Mouse (Mus musculus) hindbrain, embryonic 12.5 days (tissue): ENCODE data around the gene Cnn2. TPM values are rescaled to one million over a fixed set of nuclear protein-coding genes. Genes with fewer than 3 reads are reported as not detected.
A peak's percentile ranks its signal among the peaks of the same experiment; 100 is the strongest.

Experiments
- ATAC-seq: fragments of 200-750 bp; cut with Nextera tagmentation; 2 replicates; pipeline ENCODE4 v1.8.0; 2017; ENCODE audit warnings: moderate TSS enrichment; ENCODE audit not compliant: low FRiP score
- H3K27ac ChIP-seq: fragments of 300-500 bp; sonication (generic); 2 replicates; pipeline ENCODE4 v1.5.1; 2016; ENCODE audit warnings: mild to moderate bottlenecking
- H3K27me3 ChIP-seq: fragments of 300-500 bp; sonication (generic); 2 replicates; pipeline ENCODE4 v1.6.1; 2016; ENCODE audit warnings: mild to moderate bottlenecking
- H3K36me3 ChIP-seq: fragments of 300-500 bp; sonication (generic); 2 replicates; pipeline ENCODE4 v1.6.1; 2016; ENCODE audit warnings: mild to moderate bottlenecking
- H3K4me1 ChIP-seq: fragments of 300-500 bp; sonication (generic); 2 replicates; pipeline ENCODE4 v1.6.1; 2016
- H3K4me2 ChIP-seq: fragments of 300-500 bp; sonication (generic); replicated peaks from 2 replicates; pipeline ENCODE4 v1.6.1; 2016; ENCODE audit warnings: mild to moderate bottlenecking
- H3K4me3 ChIP-seq: fragments of 300-500 bp; sonication (generic); 2 replicates; pipeline ENCODE4 v1.5.1; 2016; ENCODE audit warnings: mild to moderate bottlenecking
- H3K9ac ChIP-seq: fragments of 300-500 bp; sonication (generic); 2 replicates; pipeline ENCODE4 v1.6.1; 2016; ENCODE audit warnings: mild to moderate bottlenecking, moderate library complexity
- H3K9me3 ChIP-seq: fragments of 300-500 bp; sonication (generic); replicated peaks from 2 replicates; pipeline ENCODE4 v1.6.1; 2016; ENCODE audit warnings: mild to moderate bottlenecking
- WGBS: fragments of 180-500 bp; shearing (Covaris S2); methylation state at CpG from one replicate; pipeline ENCODE4 v1.1.7; 2016; 5-methylcytosine and 5-hydroxymethylcytosine counted together
- polyA plus RNA-seq: library from polyadenylated mRNA; unstranded; fragments of >200 nt; fragmentation: Nextera tagmentation; extraction: Ambion mirVana; gene quantifications from 2 replicates; pipeline ENCODE4 v1.2.1, GENCODE M21; 2016

Gene Cnn2
- polyA plus RNA-seq = 178 and 204 TPM in 2 replicates

DNA sequence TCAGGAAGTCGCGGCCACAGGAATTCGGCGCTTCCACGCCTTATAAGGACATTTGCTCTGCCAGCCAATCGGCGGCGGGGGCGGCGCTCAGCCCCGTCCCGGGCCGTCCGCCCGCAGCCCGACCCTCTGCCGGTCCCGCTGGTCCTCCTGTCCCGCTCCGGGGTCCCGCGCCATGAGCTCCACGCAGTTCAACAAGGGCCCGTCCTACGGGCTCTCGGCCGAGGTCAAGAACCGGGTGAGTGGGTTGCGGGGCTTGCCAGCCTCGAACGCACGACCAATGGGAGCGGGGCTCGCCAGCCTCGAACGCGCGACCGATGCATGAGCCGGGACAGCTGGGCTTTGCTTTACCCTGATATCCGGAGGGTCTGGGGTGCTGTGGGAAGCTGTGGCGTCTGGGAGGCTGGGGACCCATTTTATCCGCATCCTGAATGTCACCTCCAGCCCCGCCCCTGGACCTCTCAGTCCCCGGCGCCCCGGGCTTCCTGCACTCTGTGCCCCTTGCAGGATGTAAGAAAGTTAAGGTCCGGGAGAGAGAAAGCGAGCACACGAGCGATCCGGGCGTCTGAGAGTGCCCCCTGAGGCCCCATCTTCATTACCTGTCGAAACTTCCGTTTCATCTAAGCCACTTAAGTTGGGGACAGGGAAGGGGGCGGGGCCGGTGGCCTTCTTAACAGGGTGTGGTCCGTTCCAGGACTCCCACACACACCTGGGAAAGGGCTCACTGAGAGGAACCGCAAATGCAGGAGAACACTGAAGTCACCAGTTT, at the start of gene Cnn2:
Gene Cnn2, plus strand, starts transcription at position 79 of the 766 bp plus-strand sequence.
- H3K27ac ChIP-seq = peak within 1 kb of the TSS; percentile 35

DNA sequence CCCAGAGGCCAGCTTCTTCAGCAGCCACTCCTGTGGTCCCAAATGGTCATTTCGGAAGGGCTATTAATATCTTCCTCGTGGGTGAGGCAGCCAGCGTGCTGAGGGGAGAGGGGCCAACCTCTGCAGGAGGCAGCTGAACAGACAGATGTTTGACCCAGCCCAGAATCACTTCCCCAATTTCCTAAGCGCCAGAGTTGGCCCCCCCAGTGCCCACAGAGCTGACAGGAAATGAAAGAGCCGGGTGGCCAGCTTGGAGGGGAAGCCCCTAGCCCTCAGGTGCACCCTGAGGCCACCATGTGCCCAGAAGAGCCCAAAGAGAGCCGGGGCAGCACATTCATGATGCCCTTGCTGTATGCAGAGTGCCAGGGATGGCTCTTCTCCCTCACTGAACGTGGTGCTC, 47.6 kb upstream of the Cnn2 start:
- Histone ChIP-seq H3K9ac (no peak overlapping the region), H3K4me1 (peaks cover 33% of the 10 kb centered on the region), H3K36me3 (peaks cover 20% of the 10 kb centered on the region), H3K27me3 (peaks cover 4% of the 10 kb centered on the region; the same call in 1 of the 2 replicates), H3K27ac (no peak overlapping the region), H3K4me3 (no peak overlapping the region), H3K9me3 (no peaks in the 10 kb centered on the region), H3K4me2 (no peak overlapping the region)
- ATAC-seq = no peak
- WGBS = 67% methylated on average over 7 of the region's 7 CpGs

More for the DNA sequence above, at the start of gene Cnn2:
- Histone ChIP-seq H3K4me3 (peak within 1 kb of the TSS; percentile 47), H3K27me3 (peaks cover 46% of the 10 kb centered on the region), H3K4me2 (peak within 1 kb of the TSS; percentile 56), H3K36me3 (no peaks in the 10 kb centered on the region), H3K9ac (peak within 1 kb of the TSS; percentile 60), H3K4me1 (peaks cover 22% of the 10 kb centered on the region), H3K9me3 (0 out of 2 replicates have a peak, but pooled peaks cover 3% of the 10 kb centered on the region)
- ATAC-seq = no peak
- WGBS = 1% methylated on average over 59 of the region's 59 CpGs

DNA sequence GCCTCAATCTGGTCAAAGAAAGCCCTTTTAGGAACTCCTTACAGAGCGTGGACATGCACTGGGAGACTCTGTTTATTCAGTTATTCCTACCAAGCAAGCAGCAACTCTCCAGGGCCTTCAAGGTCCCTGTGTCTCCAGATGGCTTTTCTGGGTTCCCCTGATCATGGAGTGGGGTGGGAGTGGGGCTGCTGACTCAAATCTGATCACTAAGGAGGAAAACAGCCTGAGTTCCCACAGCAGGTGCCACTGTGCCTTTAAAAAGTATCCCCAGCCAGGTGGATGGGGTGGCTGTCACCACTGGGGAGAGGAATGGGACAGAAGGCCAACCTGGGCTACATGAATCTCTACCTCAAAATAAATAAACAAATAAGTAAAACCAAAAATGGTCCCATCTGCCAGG, 45.4 kb upstream of the Cnn2 start:
- Histone ChIP-seq H3K9me3 (no peaks in the 10 kb centered on the region), H3K27ac (no peak overlapping the region), H3K4me1 (peaks cover 33% of the 10 kb centered on the region), H3K4me3 (no peak overlapping the region), H3K36me3 (peaks cover 17% of the 10 kb centered on the region; the same call in 1 of the 2 replicates), H3K27me3 (peaks cover 2% of the 10 kb centered on the region; the same call in 1 of the 2 replicates), H3K4me2 (no peak overlapping the region), H3K9ac (no peak overlapping the region)
- no peak for ATAC-seq
- 93% methylated on average over 1 of the region's 1 CpGs for WGBS

DNA sequence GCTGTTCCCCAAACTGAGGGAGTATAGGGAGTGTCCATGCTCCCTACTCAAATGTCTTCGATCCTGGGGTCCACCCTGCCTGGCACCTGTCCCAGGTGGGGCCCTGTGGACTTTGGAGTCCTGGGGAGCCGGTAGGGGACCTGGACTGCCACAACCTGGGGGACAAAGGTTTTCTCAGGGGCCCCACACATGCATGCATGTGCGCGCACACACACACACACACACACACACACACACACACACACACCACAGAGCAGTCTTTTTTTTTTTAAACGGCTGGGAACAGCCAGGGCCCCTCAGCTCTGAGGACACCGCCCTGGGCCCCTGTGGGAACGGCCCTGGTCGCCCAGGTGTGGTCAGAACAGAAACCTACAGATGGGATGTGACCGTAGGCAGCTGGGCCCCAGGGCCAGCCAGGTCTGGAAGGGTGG, 44.9 kb upstream of the Cnn2 start:
- Histone ChIP-seq H3K36me3 (peaks cover 19% of the 10 kb centered on the region; the same call in 1 of the 2 replicates), H3K9ac (0 out of 2 replicates have a peak overlapping the region, but pooled peaks have one; percentile 13), H3K9me3 (no peaks in the 10 kb centered on the region), H3K27me3 (no peaks in the 10 kb centered on the region), H3K4me1 (peaks cover 30% of the 10 kb centered on the region), H3K27ac (no peak overlapping the region), H3K4me2 (no peak overlapping the region), H3K4me3 (no peak overlapping the region)
- no peak for ATAC-seq
- 91% methylated on average over 8 of the region's 9 CpGs for WGBS

DNA sequence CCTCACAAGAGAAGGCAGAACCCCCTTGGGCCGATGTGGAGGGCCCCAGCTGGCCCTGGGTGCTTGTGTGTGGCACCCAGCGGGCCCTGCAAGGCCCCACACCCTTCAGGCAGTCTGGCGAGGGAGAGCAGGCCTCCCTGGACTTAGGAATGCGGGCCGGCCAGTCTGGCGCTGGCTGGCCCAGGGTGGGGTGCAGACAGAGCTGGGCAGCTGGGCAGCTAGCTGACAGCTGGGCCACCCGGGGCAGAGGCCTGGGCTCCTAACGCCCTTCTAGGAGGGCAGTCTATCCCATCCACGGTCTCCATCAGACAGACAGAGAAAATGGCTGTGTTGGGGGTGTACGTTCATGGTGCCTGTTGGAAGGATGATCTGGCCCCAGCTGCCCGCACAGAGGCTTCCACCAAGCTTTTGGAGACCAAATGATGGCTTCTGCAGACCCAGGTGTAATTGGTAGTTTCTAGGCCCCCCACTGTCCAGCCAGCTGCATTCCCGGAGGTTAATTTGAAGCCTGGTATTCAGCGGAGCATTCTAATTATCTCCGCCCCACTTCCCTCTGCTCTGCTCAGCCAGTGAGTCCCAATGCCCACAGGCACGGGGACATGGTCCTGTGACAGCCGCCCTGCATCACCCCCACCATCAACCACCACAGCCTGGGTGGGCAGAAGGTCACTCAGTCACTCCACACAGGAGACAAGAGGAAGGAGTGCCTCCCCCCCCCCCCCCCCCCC, 42.7 kb upstream of the Cnn2 start:
- H3K27ac ChIP-seq = peak overlapping the region; percentile 74
- H3K4me1 ChIP-seq = peaks cover 30% of the 10 kb centered on the region
- peak; percentile 58 for ATAC-seq
- H3K4me3 ChIP-seq = no peak overlapping the region
- peak overlapping the region; percentile 47 for H3K9ac ChIP-seq
- WGBS = 14% methylated on average over 16 of the region's 16 CpGs
- H3K27me3 ChIP-seq = no peaks in the 10 kb centered on the region
- peaks cover 41% of the 10 kb centered on the region for H3K36me3 ChIP-seq
- H3K9me3 ChIP-seq = no peaks in the 10 kb centered on the region
- peak overlapping the region; percentile 11; the same call in 1 of the 2 replicates for H3K4me2 ChIP-seq

DNA sequence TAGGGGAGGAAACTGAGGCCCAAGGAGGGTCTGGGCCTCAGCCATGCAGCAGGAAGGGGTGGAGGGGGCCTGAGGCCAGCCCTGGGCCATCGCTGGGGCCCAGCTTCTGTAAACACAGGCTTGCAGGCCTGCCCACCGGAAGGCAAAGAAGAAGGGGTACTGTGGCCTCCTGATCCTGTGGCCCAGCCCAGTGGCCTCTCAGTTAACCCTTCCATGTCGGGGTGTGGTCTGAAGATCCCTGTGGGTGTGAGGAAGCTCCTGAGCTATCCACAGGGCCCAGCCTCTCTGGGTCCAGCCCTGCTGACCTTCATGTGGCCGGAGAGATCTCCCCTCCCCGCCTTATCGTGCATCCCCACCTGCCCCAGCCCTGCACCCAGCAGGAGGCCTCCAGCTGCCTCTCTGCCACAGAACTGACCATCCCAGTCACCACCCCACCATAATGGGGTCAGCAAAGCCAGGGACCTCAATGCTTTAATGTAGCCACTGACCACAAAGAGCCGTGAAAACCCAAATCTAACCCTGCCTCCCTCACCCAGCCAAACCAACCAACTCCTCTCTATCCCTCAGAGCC, 41.5 kb upstream of the Cnn2 start:
- Histone ChIP-seq H3K9me3 (no peaks in the 10 kb centered on the region), H3K36me3 (peaks cover 49% of the 10 kb centered on the region), H3K4me3 (no peak overlapping the region), H3K4me2 (no peak overlapping the region), H3K27me3 (no peaks in the 10 kb centered on the region), H3K27ac (peak overlapping the region; percentile 74), H3K9ac (peak overlapping the region; percentile 49), H3K4me1 (peaks cover 30% of the 10 kb centered on the region)
- 11% methylated on average over 7 of the region's 7 CpGs for WGBS
- ATAC-seq = no peak

DNA sequence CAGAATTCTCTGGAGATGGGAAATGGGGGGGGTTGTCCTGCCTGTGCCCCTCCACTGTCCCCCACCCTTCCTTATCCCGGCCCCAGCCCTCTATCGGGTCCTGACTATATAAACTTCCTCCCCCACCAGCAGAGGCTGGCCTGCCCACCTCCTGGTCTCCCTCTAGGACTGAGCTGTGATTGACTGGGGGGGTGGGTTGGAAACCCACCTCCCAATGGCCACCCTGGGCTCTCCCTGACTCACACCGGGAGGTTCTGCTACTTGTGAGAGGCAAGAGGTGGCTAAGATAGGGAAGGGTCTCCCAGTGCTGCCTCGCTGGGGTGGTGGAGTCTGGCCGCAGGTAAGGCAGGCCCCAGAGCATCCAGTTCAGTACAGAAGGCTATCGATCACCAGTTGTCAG, 40.9 kb upstream of the Cnn2 start:
- Histone ChIP-seq H3K4me2 (no peak overlapping the region), H3K4me3 (no peak overlapping the region), H3K9me3 (no peaks in the 10 kb centered on the region), H3K4me1 (peaks cover 30% of the 10 kb centered on the region), H3K27ac (no peak overlapping the region), H3K36me3 (peaks cover 45% of the 10 kb centered on the region), H3K27me3 (no peaks in the 10 kb centered on the region), H3K9ac (no peak overlapping the region)
- WGBS = 73% methylated on average over 6 of the region's 6 CpGs
- no peak for ATAC-seq

DNA sequence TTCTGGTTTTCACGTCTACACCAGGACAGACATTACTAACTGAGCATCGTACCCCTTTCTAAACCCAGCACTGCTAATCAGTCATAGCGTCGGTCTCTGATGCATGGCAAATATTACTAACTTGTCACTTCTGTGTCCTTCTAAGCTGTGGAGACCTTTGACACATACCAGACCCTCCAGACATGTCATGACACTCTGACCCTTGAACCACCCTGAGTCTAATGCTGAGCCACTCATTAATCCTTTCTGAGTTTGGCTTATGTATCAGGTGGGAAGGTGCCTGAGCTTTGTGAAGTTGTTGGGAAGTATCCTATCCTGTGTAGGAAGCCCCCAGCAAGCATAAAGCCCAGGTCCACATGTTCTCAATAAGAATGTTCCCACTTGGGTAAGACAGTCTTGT, 38.5 kb upstream of the Cnn2 start:
- Histone ChIP-seq H3K4me2 (no peak overlapping the region), H3K4me3 (no peak overlapping the region), H3K36me3 (peaks cover 55% of the 10 kb centered on the region), H3K9me3 (no peaks in the 10 kb centered on the region), H3K4me1 (peaks cover 24% of the 10 kb centered on the region), H3K9ac (no peak overlapping the region), H3K27me3 (peaks cover 3% of the 10 kb centered on the region; the same call in 1 of the 2 replicates), H3K27ac (no peak overlapping the region)
- 92% methylated on average over 4 of the region's 4 CpGs for WGBS
- no peak for ATAC-seq

DNA sequence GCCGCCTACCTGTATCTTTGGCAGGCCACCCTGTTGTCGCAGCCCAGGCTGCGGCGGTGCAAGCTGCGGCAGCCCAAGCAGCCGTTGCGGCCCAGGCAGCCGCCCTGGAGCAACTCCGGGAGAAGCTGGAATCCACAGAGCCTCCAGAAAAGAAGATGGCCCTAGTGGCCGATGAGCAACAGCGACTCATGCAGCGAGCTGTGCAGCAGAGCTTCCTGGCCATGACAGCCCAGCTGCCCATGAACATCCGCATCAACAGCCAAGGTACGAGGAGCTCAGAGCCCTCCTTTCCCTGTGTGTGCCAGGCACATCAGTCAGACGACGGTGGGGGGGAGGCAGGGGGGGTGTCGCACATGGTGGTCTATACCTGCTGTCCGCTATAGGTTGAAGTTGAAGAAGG, 37.7 kb upstream of the Cnn2 start:
- Histone ChIP-seq H3K4me3 (no peak overlapping the region), H3K9me3 (no peaks in the 10 kb centered on the region), H3K4me1 (peaks cover 18% of the 10 kb centered on the region), H3K27ac (no peak overlapping the region), H3K27me3 (peaks cover 7% of the 10 kb centered on the region; the same call in 1 of the 2 replicates), H3K9ac (no peak overlapping the region), H3K36me3 (peaks cover 55% of the 10 kb centered on the region), H3K4me2 (no peak overlapping the region)
- ATAC-seq = no peak
- 90% methylated on average over 18 of the region's 18 CpGs for WGBS

DNA sequence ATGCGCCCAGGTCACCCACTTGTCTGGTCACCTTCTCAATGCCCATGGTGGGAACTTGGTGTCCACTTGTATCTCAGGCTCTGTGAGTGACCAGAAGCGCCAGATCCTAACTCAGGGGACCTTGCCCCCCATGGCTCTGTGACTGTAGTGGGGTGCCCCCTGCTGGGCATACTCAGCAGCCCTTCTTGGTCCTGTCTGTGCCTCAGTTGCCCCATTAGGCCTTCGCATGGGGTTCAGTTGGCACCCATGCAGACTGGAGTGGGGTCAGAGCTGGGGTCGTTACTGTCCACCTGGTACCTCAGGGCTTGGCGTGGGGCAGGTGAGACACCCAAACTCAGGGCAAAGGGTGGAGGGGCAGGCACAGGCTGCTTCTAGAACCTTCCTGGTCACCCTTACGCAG, 34.4 kb upstream of the Cnn2 start:
- H3K27ac ChIP-seq = no peak overlapping the region
- H3K36me3 ChIP-seq = peaks cover 40% of the 10 kb centered on the region
- H3K4me3 ChIP-seq = no peak overlapping the region
- WGBS = 88% methylated on average over 6 of the region's 6 CpGs
- peaks cover 16% of the 10 kb centered on the region; the same call in 1 of the 2 replicates for H3K27me3 ChIP-seq
- peaks cover 4% of the 10 kb centered on the region; the same call in 1 of the 2 replicates for H3K4me1 ChIP-seq
- H3K9ac ChIP-seq = no peak overlapping the region
- no peak for ATAC-seq
- no peak overlapping the region for H3K4me2 ChIP-seq
- H3K9me3 ChIP-seq = no peaks in the 10 kb centered on the region

DNA sequence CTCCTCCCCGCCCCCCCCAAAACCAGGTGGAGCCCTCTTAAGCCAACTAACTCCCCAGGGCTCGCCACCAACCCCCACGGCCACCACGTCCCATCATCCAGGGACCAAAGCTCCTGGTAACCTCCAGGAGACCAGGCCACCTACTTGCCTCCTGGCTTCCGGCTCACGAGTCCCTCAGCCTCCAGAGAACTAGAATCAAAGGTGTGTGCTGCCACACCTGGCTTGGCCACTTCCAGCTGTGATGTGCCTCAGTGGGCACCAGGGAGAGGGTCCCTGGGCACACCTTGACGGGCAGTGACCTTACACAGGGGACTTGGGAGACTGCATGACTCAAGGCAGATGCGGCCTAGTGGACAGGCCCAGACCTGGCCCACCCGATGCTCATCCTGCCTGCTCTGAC, 32.7 kb upstream of the Cnn2 start:
- 75% methylated on average over 9 of the region's 9 CpGs for WGBS
- Histone ChIP-seq H3K27ac (no peak overlapping the region), H3K9ac (peak overlapping the region; percentile 18; the same call in 1 of the 2 replicates)

DNA sequence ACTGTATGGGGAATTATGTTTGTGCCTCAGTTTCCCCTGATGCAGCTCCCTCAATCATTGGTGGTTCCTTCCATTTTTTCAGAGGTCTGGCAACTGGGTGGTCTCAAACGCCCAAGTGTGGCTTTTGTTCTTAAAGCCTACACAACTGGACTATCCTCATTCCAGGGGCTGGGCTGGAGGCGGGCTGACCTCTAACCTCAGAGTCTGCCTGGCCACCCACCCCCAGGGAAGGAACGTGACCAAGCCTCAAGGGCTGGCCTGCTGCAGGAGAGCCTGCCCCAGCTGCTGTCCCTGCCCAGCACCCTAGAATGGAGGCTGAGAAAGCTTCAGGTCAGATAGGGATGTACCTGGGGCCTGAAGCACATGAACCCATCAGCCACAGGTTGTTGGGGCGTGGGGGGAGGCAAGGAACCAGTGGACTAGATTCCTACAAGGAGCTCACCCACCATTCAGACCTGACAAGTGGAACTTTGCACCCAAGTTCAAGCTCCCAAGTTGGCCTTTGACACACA, 31.7 kb upstream of the Cnn2 start:
- Histone ChIP-seq H3K4me1 (peaks cover 13% of the 10 kb centered on the region), H3K27ac (no peak overlapping the region), H3K4me2 (no peak overlapping the region), H3K36me3 (peaks cover 13% of the 10 kb centered on the region), H3K4me3 (no peak overlapping the region), H3K9ac (no peak overlapping the region), H3K9me3 (no peaks in the 10 kb centered on the region), H3K27me3 (peaks cover 16% of the 10 kb centered on the region; the same call in 1 of the 2 replicates)
- no peak for ATAC-seq
- 19% methylated on average over 4 of the region's 4 CpGs for WGBS

More for the DNA sequence above, 32.7 kb upstream of the Cnn2 start:
- Histone ChIP-seq H3K4me2 (no peak overlapping the region), H3K4me1 (peaks cover 6% of the 10 kb centered on the region), H3K27me3 (peaks cover 16% of the 10 kb centered on the region; the same call in 1 of the 2 replicates), H3K36me3 (peaks cover 22% of the 10 kb centered on the region), H3K9me3 (no peaks in the 10 kb centered on the region), H3K4me3 (no peak overlapping the region)
- ATAC-seq = no peak
